Mouse (Mus musculus) lung, adult 2 months (tissue): ENCODE data around the gene Llph. TPM values are rescaled to one million over a fixed set of nuclear protein-coding genes. Genes with fewer than 3 reads are reported as not detected.

Experiments
- DNase-seq: peaks from one replicate; pipeline ENCODE4 v3.0.0; 2022
- H3K4me1 ChIP-seq: fragments of 200-500 bp; 2 replicates; pipeline ENCODE4 v1.6.1; 2011; ENCODE audit warnings: low read length; ENCODE audit not compliant: control insufficient read depth, insufficient read depth
- H3K4me3 ChIP-seq: fragments of 200-500 bp; replicated peaks from 2 replicates; pipeline ENCODE3; 2011; ENCODE audit warnings: low read depth, mild to moderate bottlenecking, control low read depth, low read length; ENCODE audit errors: extremely low read depth
- CTCF ChIP-seq: fragments of 200-500 bp; IDR thresholded peaks from 2 replicates; pipeline ENCODE4 v1.5.1; 2011; ENCODE audit warnings: mild to moderate bottlenecking, low read length, control low read depth; ENCODE audit not compliant: insufficient read depth
- POLR2A ChIP-seq: fragments of 200-500 bp; IDR thresholded peaks from 2 replicates; pipeline ENCODE4 v1.6.1; 2011; ENCODE audit warnings: low read depth, mild to moderate bottlenecking, control low read depth, low read length, borderline replicate concordance; ENCODE audit errors: extremely low read depth
- WGBS: fragments of 180-500 bp; shearing (Covaris S2); methylation state at CpG from one replicate; pipeline ENCODE4 v1.1.7; 2018; 5-methylcytosine and 5-hydroxymethylcytosine counted together
- polyA plus RNA-seq: library from polyadenylated mRNA; depleted of rRNA; stranded (reverse); fragments of >200 nt; gene quantifications from 2 replicates; pipeline ENCODE4 v1.2.3, GENCODE M21; 2012; rRNA removed

Gene Llph
- 3.7 and 6.5 TPM in 2 replicates for polyA plus RNA-seq

GRCm38 (mm10) chr10:120226871-120227661, at the start of gene Llph:
TSS of gene Llph (plus strand) at chr10:120227070.
- DNase-seq, result peak; percentile 80
- peak within 1 kb of the TSS; percentile 90 for H3K4me3 ChIP-seq
- under 1% methylated on average over 57 of the region's 57 CpGs for WGBS
- TF ChIP-seq CTCF (no peak), POLR2A (peak; percentile 88; the same call in 1 of the 2 replicates)
- peaks cover 6% of the 10 kb centered on the region; the same call in 1 of the 2 replicates for H3K4me1 ChIP-seq

DNA sequence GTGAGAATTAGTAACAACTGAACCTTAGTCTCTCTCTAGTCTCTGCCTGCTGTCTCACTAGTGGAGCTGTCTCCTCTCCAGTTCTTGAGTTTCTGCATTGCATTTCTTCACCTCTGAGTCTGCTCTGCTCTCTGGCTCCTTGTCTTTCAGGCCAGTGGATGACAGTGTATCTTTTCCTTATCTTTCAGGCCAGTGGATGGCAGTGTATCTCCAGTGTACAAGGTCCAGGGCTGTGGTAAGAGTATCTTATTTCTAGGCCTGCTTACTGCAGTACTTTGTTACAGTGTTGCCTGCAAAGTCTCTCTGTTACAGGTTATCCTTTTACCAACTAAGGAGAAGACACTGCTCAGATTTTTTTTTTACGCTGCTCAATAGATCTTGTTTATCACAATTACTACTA, 44.0 kb upstream of the Llph start:
- WGBS, result 89% methylated on average over 1 of the region's 1 CpGs
- Histone ChIP-seq H3K4me3 (no peak overlapping the region), H3K4me1 (no peaks in the 10 kb centered on the region)
- DNase-seq, result no peak
- TF ChIP-seq CTCF, result no peak
- TF ChIP-seq POLR2A, result no peak

GRCm38 (mm10) chr10:120183342-120183741, 43.5 kb upstream of the Llph start:
- WGBS, result 42% methylated on average over 2 of the region's 2 CpGs

DNA sequence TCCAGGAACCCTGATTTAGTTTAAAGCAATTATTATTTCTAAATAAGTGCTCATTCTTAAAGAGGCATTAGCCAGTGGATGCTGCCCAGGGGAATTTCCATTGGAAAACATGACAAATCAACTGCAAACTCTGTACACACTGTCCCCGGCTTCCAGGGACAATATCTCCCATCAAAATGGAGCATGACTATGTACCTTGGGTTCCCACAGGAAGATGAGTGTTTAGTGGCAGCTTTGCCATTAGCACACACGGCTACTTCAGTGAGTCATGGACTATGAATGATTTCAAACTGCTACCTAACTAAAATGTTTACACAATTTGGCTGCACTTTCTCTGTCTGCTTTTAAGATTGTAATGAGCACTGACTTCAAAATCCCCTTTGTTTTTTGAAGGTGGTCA, 38.4 kb upstream of the Llph start:
- WGBS, result 38% methylated on average over 2 of the region's 2 CpGs
- Histone ChIP-seq H3K4me1 (no peaks in the 10 kb centered on the region), H3K4me3 (no peak overlapping the region)
- TF ChIP-seq POLR2A (no peak), CTCF (no peak)
- DNase-seq, result no peak

More at GRCm38 (mm10) chr10:120183342-120183741, 43.5 kb upstream of the Llph start:
- DNase-seq, result no peak
- no peak for TF ChIP-seq POLR2A
- no peak for TF ChIP-seq CTCF
- Histone ChIP-seq H3K4me1 (no peaks in the 10 kb centered on the region), H3K4me3 (no peak overlapping the region)

- no peak for DNase-seq
- WGBS, result 58% methylated on average over 11 of the region's 11 CpGs
- no peak for TF ChIP-seq CTCF
- no peak for TF ChIP-seq POLR2A
- no peak overlapping the region for H3K4me3 ChIP-seq
- no peaks in the 10 kb centered on the region for H3K4me1 ChIP-seq
Measured at GRCm38 (mm10) chr10:120189276-120189675, 37.6 kb upstream of the Llph start.

DNA sequence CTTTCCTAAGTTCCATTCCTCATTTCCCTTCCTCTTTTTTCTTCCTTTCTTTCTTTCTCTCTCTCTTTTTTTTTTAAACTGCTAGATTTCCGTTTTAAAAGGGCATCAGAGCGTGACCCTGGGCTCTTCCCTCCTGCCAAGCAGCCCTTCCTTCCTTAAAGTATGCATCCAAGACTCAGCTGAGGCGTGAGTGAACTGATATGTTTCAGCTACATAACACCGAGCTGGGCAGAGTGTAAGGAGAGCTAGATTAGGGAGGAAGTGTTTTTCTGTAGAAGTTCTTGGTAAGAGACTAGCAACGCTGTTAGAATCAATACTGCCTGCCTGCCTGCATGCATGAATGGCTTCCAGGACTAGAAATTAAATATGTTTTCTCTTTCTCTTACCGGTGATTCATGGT, 37.1 kb upstream of the Llph start:
- H3K4me3 ChIP-seq, result no peak overlapping the region
- no peak for TF ChIP-seq POLR2A
- TF ChIP-seq CTCF, result no peak
- no peak for DNase-seq
- WGBS, result 36% methylated on average over 6 of the region's 6 CpGs
- H3K4me1 ChIP-seq, result no peaks in the 10 kb centered on the region

GRCm38 (mm10) chr10:120191165-120191564, 35.7 kb upstream of the Llph start:
- 75% methylated on average over 6 of the region's 6 CpGs for WGBS
- no peaks in the 10 kb centered on the region for H3K4me1 ChIP-seq
- no peak overlapping the region for H3K4me3 ChIP-seq
- DNase-seq, result no peak
- TF ChIP-seq POLR2A, result no peak
- TF ChIP-seq CTCF, result no peak

DNA sequence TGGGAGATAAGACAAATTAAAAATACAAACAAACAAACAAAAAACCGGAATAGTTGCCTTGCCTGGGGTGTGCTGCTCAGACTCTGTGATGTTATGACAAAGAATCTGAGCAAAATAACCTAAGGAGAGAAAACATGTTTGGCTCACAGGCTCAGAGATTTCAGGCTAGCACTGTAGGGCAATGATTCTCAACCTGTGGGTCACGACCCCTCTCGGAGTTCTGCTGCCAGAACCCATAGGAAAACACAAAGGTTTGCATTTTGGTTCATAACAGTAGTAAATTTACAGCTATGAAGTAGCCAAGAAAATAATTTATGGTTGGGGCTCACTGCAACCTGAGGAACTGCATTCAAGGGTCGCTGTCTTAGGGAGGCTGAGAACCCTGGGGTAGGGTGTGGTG, 34.6 kb upstream of the Llph start:
- Histone ChIP-seq H3K4me1 (no peaks in the 10 kb centered on the region), H3K4me3 (no peak overlapping the region)
- no peak for DNase-seq
- TF ChIP-seq CTCF, result no peak
- TF ChIP-seq POLR2A, result no peak
- 83% methylated on average over 4 of the region's 4 CpGs for WGBS

GRCm38 (mm10) chr10:120193255-120193654, 33.6 kb upstream of the Llph start:
- 85% methylated on average over 8 of the region's 8 CpGs for WGBS
- Histone ChIP-seq H3K4me3 (no peak overlapping the region), H3K4me1 (no peaks in the 10 kb centered on the region)
- no peak for TF ChIP-seq CTCF
- DNase-seq, result no peak
